Mouse (Mus musculus) liver, embryonic 14 days (tissue): ENCODE data around the gene Prss43. TPM values are rescaled to one million over a fixed set of nuclear protein-coding genes. Genes with fewer than 3 reads are reported as not detected.

Source experiments
- polyA plus RNA-seq: library from polyadenylated mRNA; depleted of rRNA; stranded (reverse); fragments of >200 nt; gene quantifications from 2 replicates; pipeline ENCODE4 v1.2.3, GENCODE M21; 2012; rRNA removed

The Prss43 gene
- polyA plus RNA-seq = not detected in 2 replicates

GRCm38 (mm10) chr9:110826390-110826789, at the start of gene Prss43:
Prss43 (plus strand) TSS chr9:110826690.

DNA sequence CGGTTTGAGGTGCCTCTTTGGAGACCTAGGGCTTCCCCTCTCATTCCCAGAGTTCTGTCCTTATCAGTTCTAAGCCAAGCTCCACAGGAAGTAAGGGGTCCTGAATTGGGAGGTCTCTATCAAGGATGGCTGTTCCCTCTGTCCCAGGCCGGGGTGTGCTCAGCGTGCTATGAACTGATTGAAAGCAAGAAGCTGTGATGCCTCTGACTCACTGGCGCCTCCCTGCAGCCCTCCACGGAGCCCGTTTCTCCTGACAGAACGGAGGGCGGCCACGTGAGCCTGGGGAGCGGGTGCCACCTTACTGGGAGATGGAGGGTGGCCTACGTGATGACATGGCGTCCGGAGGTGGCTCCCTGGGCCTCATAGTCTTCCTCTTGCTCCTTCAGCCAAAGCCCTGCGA, 28.6 kb upstream of the Prss43 start, which contains the start of gene Prss42:
Gene Prss42 (plus strand): TSS at position 301 of the 400 bp plus-strand sequence.

GRCm38 (mm10) chr9:110813789-110814188, 12.7 kb upstream of the Prss43 start, which contains the start of gene Prss44:
Prss44 (plus strand) TSS chr9:110813994.

DNA sequence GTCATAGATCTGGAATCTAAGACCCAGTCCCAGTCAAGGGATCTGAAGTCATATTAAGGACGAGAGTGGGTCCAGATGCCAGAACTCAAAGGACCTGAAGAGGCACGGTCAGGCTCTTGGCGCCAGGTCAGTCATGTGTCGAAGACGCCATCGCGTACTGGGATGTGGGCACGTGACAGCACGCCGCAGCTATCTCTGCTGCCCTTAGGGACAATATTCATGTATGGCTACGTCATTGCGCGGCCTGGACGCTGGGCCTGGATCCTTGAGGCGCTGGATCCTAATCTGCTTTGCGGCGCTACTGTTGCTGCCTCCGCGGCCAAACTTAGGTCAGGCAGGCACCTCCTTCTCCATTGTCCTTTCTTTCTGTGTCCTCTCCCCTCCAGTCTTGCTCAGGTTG, 7.9 kb downstream of the Prss43 start, which contains the start of gene Prss45:
Gene Prss45 (plus strand): TSS at position 178 of the 400 bp plus-strand sequence.

DNA sequence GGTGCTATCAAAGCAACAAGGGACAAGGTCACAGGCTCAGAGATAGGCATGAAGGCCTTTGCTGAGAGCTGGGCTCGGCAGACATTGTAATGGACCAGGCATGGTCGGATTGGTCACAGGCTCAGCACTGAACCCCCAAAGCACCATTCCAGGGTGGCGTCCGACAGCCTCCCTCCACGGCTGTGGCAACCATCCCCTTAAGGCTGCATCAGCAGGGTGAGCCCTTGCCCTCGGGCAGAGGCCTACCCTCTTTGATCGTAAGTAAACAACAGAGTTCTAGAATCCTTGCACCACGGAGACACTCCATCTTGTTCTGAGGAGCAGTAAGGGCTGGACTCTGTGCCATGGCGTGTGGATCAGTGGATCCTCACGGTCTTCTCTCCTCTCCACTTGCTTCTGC, 17.7 kb downstream of the Prss43 start, which contains the start of gene Prss46:
Gene Prss46 (plus strand): TSS at position 301 of the 400 bp plus-strand sequence.

DNA sequence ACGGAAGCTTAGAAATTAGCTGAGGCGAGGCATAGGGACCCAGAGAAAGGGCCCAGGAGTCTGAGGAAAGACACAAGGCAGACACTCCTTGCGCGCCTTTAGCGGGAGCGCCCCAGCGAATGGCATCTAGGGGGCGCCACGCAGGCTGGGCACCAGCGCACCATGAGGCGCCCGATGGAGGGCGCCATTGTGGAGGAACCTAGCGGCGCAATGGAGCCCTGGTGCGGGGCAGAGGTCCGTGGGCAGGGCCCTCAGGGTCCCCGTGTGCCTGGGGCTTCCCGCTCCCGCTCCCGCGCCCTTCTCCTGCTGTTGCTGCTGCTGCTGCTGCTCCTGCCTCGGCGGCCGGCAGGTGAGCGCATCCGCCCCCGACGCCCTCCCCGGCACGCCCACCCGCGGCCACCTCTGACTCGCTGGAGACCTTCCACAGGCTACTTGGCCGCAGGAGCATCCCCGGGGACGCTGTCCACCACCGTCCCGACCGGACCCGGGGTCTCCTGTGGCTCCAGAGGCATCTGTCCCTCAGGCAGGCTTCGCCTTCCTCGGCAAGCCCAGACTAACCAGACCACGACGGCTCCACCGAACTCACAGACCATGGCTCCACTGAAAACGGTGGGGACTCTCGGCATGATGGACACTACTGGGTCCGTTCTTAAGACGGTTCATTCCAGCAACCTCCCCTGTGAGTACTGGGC, 31.4 kb downstream of the Prss43 start, which contains the start of gene Prss50:
Gene Prss50 (plus strand): TSS at position 187 of the 692 bp plus-strand sequence.

DNA sequence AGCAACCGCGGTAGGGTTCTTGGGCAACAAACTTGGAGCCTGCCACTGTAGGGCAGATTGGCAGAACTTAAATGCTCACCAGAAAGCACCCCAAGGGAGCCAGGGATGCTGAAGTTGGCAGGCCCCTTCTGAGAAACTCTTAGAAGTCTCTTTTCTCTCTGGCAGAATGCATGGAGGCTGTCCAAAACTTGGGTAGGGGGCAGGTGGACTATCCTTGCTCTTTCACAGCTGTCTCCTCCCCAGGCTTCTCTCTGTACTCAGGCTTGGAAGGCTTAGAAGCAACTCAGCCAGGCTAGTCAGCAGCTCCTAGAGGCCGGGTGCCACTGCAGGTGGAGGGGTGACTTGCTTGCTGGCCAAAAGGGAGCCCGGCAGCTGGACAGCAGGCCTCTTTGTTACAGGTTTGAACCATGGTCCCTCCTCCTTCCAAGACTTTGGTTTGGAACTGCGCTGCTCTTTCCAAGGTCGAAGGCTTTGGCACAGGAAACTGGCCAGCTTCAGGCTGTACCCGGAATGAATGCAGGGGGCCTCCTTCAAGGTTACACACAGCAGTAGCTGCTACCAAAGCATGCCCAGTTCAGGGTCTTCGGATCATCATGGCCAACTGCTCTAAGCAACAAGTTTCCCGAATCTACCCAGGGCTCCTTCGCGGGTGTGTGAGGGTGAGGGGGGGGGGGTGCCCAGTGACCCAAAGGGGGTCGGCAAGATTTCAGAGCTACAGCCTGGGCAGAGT, 52.9 kb downstream of the Prss43 start, which contains the start of gene Als2cl:
Gene Als2cl (plus strand): TSS at position 680 of the 730 bp plus-strand sequence.

GRCm38 (mm10) chr9:110879998-110880561, 53.6 kb downstream of the Prss43 start, which contains the start of gene Tmie:
Tmie (minus strand) TSS chr9:110880113.

Other genes with a start within 250 kb of the Prss43 start
- gene Nradd, start 202.2 kb upstream of the Prss43 start, polyA plus RNA-seq = 1.4 and 1.7 TPM in 2 replicates
- 3.5 and 3.9 TPM in 2 replicates for gene Nbeal2, start 172.5 kb upstream of the Prss43 start, polyA plus RNA-seq
- 71.9 and 74.5 TPM in 2 replicates for gene Ccdc12, start 170.2 kb upstream of the Prss43 start, polyA plus RNA-seq
- 0.06 and 1.3 TPM in 2 replicates for gene Myl3, start 84.8 kb upstream of the Prss43 start, polyA plus RNA-seq
- gene Pth1r, start 79.5 kb upstream of the Prss43 start, polyA plus RNA-seq = 3.4 and 3.6 TPM in 2 replicates
- gene Prss42, start 28.5 kb upstream of the Prss43 start, polyA plus RNA-seq = 0.02 TPM in 1 of 2 replicates, not detected in the other
- gene Prss44, start 12.7 kb upstream of the Prss43 start, polyA plus RNA-seq = not detected in 2 replicates
- not detected in 2 replicates for gene Prss45, start 7.9 kb downstream of the Prss43 start, polyA plus RNA-seq
- not detected in 2 replicates for gene Prss46, start 17.8 kb downstream of the Prss43 start, polyA plus RNA-seq
- 6.5 and 7.0 TPM in 2 replicates for gene Prss50, start 31.3 kb downstream of the Prss43 start, polyA plus RNA-seq
- 2.4 and 3.5 TPM in 2 replicates for gene Als2cl, start 53.2 kb downstream of the Prss43 start, polyA plus RNA-seq
- gene Tmie, start 53.4 kb downstream of the Prss43 start, polyA plus RNA-seq = 0.88 and 1.3 TPM in 2 replicates
- gene Fam240a, start 90.2 kb downstream of the Prss43 start, polyA plus RNA-seq = not detected in 2 replicates
- gene Tdgf1, start 119.5 kb downstream of the Prss43 start, polyA plus RNA-seq = not detected in 2 replicates
- gene Lrrc2, start 124.9 kb downstream of the Prss43 start, polyA plus RNA-seq = 0.08 and 0.21 TPM in 2 replicates
- gene Rtp3, start 163.9 kb downstream of the Prss43 start, polyA plus RNA-seq = 23.9 and 28.3 TPM in 2 replicates
- gene Ltf, start 192.6 kb downstream of the Prss43 start, polyA plus RNA-seq = 6.5 and 11.7 TPM in 2 replicates
- 7.4 and 10.1 TPM in 2 replicates for gene Ccrl2, start 230.8 kb downstream of the Prss43 start, polyA plus RNA-seq